Mouse (Mus musculus): ENCODE results near the gene Magt1. TPM values are rescaled to one million over a fixed set of nuclear protein-coding genes. Genes with fewer than 3 reads are reported as not detected.
"Not testable (repeated sequence)": the region's sequence is repeated elsewhere in the genome, so short reads cannot be mapped to it uniquely, and the experiment has no call there.

The Magt1 gene
- polyA plus RNA-seq, 1 experiment from 2014 or later: 63.0 TPM

GRCm38 (mm10) chrX:105924326-105925070 is 87.2 kb downstream of the Magt1 start:
- H3K9me3 ChIP-seq (ENCODE audit: low read depth, low read length): no peaks in the 10 kb centered on the region
- H3K36me3 ChIP-seq (ENCODE audit: insufficient read depth): no peaks in the 10 kb centered on the region
- no peaks in the 10 kb centered on the region for H3K4me1 ChIP-seq (ENCODE audit: insufficient read depth)
- no peak overlapping the region for H3K4me3 ChIP-seq (ENCODE audit: low read depth, low read length)
- H3K4me2 ChIP-seq: no peak overlapping the region
- TF ChIP-seq CTCF (IDR thresholded peaks at IDR 0.05; ENCODE audit: low read depth): no peak
- 85% methylated on average over 5 of the region's 5 CpGs for WGBS
- ATAC-seq (ENCODE audit: insufficient read depth): no peak
- no peak overlapping the region for H3K27ac ChIP-seq (ENCODE audit: low read depth)
- DNase-seq: no peak
- H3K27me3 ChIP-seq (ENCODE audit: insufficient read depth, low read length): no peaks in the 10 kb centered on the region
- H3K9ac ChIP-seq: no peak overlapping the region

- Histone ChIP-seq H3K9me3 (ENCODE audit: low read depth, low read length) (no peaks in the 10 kb centered on the region), H3K4me1 (ENCODE audit: insufficient read depth) (no peaks in the 10 kb centered on the region), H3K4me2 (no peak overlapping the region), H3K27me3 (ENCODE audit: insufficient read depth, low read length) (no peaks in the 10 kb centered on the region), H3K27ac (ENCODE audit: low read depth) (no peak overlapping the region), H3K9ac (no peak overlapping the region), H3K36me3 (ENCODE audit: insufficient read depth) (no peaks in the 10 kb centered on the region), H3K4me3 (ENCODE audit: low read depth, low read length) (no peak overlapping the region)
- TF ChIP-seq CTCF (IDR thresholded peaks at IDR 0.05; ENCODE audit: low read depth): no peak
- WGBS: 60% methylated on average over 1 of the region's 1 CpGs
- no peak for ATAC-seq (ENCODE audit: insufficient read depth)
- DNase-seq: no peak
Measured at GRCm38 (mm10) chrX:105923896-105924295, 87.8 kb downstream of the Magt1 start.

- WGBS: 92% methylated on average over 7 of the region's 7 CpGs
- not testable (repeated sequence) for H3K9ac ChIP-seq
Measured at GRCm38 (mm10) chrX:105922986-105923385, 88.7 kb downstream of the Magt1 start.

GRCm38 (mm10) chrX:105921421-105921820 is 90.3 kb downstream of the Magt1 start:
- H3K27me3 ChIP-seq (ENCODE audit: insufficient read depth, low read length): no peaks in the 10 kb centered on the region
- no peaks in the 10 kb centered on the region for H3K4me1 ChIP-seq (ENCODE audit: insufficient read depth)
- TF ChIP-seq CTCF (IDR thresholded peaks at IDR 0.05; ENCODE audit: low read depth): peak; percentile 34; the same call in 1 of the 2 replicates
- no peak overlapping the region for H3K4me3 ChIP-seq (ENCODE audit: low read depth, low read length)
- H3K9ac ChIP-seq: no peak overlapping the region
- 73% methylated on average over 2 of the region's 2 CpGs for WGBS
- ATAC-seq (ENCODE audit: insufficient read depth) (no peak), DNase-seq (peak; percentile 34)
- H3K27ac ChIP-seq (ENCODE audit: low read depth): no peak overlapping the region
- no peaks in the 10 kb centered on the region for H3K9me3 ChIP-seq (ENCODE audit: low read depth, low read length)
- H3K36me3 ChIP-seq (ENCODE audit: insufficient read depth): no peaks in the 10 kb centered on the region
- no peak overlapping the region for H3K4me2 ChIP-seq

More at GRCm38 (mm10) chrX:105922986-105923385, 88.7 kb downstream of the Magt1 start:
- H3K27ac ChIP-seq (ENCODE audit: low read depth); H3K4me1 ChIP-seq (ENCODE audit: insufficient read depth); H3K36me3 ChIP-seq (ENCODE audit: insufficient read depth); H3K4me2 ChIP-seq; H3K27me3 ChIP-seq (ENCODE audit: insufficient read depth, low read length); ATAC-seq (ENCODE audit: insufficient read depth); DNase-seq; H3K4me3 ChIP-seq (ENCODE audit: low read depth, low read length); H3K9me3 ChIP-seq (ENCODE audit: low read depth, low read length): not testable (repeated sequence)

Other genes with a start within 250 kb of the Magt1 start
- 0.11 TPM in 1 of 2 replicates, not detected in the other for gene Fgf16, start 247.6 kb downstream of the Magt1 start, polyA plus RNA-seq (2014; fragmentation: Nextera tagmentation; extraction: Ambion mirVana)
- gene Atrx, start 82.5 kb downstream of the Magt1 start, polyA plus RNA-seq (2014; fragmentation: Nextera tagmentation; extraction: Ambion mirVana): 190 and 202 TPM in 2 replicates
- gene Cox7b, start 3.8 kb upstream of the Magt1 start, polyA plus RNA-seq (2014; fragmentation: Nextera tagmentation; extraction: Ambion mirVana): 327 and 365 TPM in 2 replicates
- 34.4 TPM in 2 replicates for gene Atp7a, start 15.4 kb upstream of the Magt1 start, polyA plus RNA-seq (2014; fragmentation: Nextera tagmentation; extraction: Ambion mirVana)
- 0.62 and 0.93 TPM in 2 replicates for gene Tlr13, start 131.3 kb upstream of the Magt1 start, polyA plus RNA-seq (2014; fragmentation: Nextera tagmentation; extraction: Ambion mirVana)
- 302 and 304 TPM in 2 replicates for gene Pgk1, start 175.2 kb upstream of the Magt1 start, polyA plus RNA-seq (2014; fragmentation: Nextera tagmentation; extraction: Ambion mirVana)
- 12.8 and 14.8 TPM in 2 replicates for gene Taf9b, start 209.3 kb upstream of the Magt1 start, polyA plus RNA-seq (2014; fragmentation: Nextera tagmentation; extraction: Ambion mirVana)
- not detected in 2 replicates for gene Fnd3c2, start 243.5 kb upstream of the Magt1 start, polyA plus RNA-seq (2014; fragmentation: Nextera tagmentation; extraction: Ambion mirVana)